Mouse (Mus musculus) lung, adult 2 months (tissue): ENCODE data around the gene Fam219a.

Experiments
- CTCF ChIP-seq: fragments of 200-500 bp; IDR thresholded peaks from 2 replicates; pipeline ENCODE4 v1.5.1; 2011; ENCODE audit warnings: mild to moderate bottlenecking, low read length, control low read depth; ENCODE audit not compliant: insufficient read depth
- POLR2A ChIP-seq: fragments of 200-500 bp; IDR thresholded peaks from 2 replicates; pipeline ENCODE4 v1.6.1; 2011; ENCODE audit warnings: low read depth, mild to moderate bottlenecking, control low read depth, low read length, borderline replicate concordance; ENCODE audit errors: extremely low read depth

DNA sequence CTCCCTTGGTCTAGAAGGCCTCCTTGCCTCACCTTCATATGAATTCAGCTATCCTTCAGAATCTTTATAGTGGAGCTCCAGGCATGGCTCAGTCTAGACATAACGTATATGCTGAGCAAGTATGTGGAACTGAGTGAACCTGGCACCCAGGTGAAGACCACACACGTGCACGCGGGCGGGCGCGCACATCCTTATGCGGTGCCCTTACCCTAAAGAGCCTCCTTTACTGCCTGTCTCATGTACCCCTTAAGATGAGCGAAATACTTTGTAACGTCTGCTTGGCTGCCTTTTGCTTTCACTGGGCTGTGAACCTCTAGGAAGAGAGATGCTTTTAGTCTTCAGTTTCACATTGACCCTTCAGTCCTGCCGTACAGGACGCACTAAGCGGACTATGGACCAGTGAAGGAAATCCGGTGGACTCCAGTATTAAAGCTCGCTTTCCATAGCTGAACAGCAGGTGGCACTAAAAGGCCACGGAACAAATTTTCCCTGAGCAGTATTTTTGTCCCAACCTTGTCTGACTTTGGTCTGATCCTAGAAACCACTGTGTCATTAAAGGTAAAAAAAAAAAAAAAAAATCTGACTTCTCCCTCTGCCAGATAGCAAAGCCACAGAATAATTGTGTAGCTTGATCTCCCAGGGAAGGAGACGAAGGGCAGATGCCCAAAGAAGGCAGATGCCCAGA lies 100.8 kb downstream of the Fam219a start:
- TF ChIP-seq CTCF, result peak; percentile 42
- TF ChIP-seq POLR2A, result no peak
